Mouse (Mus musculus) liver, embryonic 14.5 days (tissue): Measurements from ENCODE around the gene Unc13c. TPM values are rescaled to one million over a fixed set of nuclear protein-coding genes. Genes with fewer than 3 reads are reported as not detected.

ENCODE experiments used
- ATAC-seq: fragments of 200-750 bp; cut with Nextera tagmentation; 2 replicates; pipeline ENCODE4 v1.8.0; 2017; ENCODE audit warnings: moderate number of reproducible peaks, mild to moderate bottlenecking, moderate library complexity; ENCODE audit not compliant: insufficient read depth
- DNase-seq, 3 experiments: peaks; one replicate each; pipeline ENCODE4 v3.0.0-alpha.2; 2012 to 2013; ENCODE audit warnings: low read depth in 3 of 3, low spot score in 3 of 3
- H3K27ac ChIP-seq: fragments of 300-500 bp; sonication (generic); 2 replicates; pipeline ENCODE4 v1.5.1; 2014; ENCODE audit warnings: moderate library complexity, mild to moderate bottlenecking, control low read depth, inconsistent platforms
- H3K27me3 ChIP-seq: fragments of 300-500 bp; sonication (generic); 2 replicates; pipeline ENCODE4 v1.6.1; 2014; ENCODE audit warnings: mild to moderate bottlenecking, low read length, moderate library complexity; ENCODE audit not compliant: control insufficient read depth, insufficient read depth
- H3K36me3 ChIP-seq: fragments of 300-500 bp; sonication (generic); replicated peaks from 2 replicates; pipeline ENCODE4 v1.6.1; 2014; ENCODE audit warnings: low read depth; ENCODE audit not compliant: control insufficient read depth, insufficient read depth
- H3K4me1 ChIP-seq, 2 experiments: fragments of 200-500 bp in 1 of 2; fragments of 300-500 bp in 1 of 2; sonication (generic) in 1 of 2; replicated peaks; 2 replicates each; pipeline ENCODE4 v1.6.1; 2012 to 2014; ENCODE audit warnings: antibody characterized with exemption in 1 of 2, inconsistent platforms in 1 of 2, low read length in 1 of 2; ENCODE audit not compliant: control insufficient read depth in 2 of 2, insufficient read depth in 2 of 2
- H3K4me2 ChIP-seq: fragments of 300-500 bp; sonication (generic); 2 replicates; pipeline ENCODE4 v1.6.1; 2014; ENCODE audit warnings: low read depth, mild to moderate bottlenecking, control low read depth, moderate library complexity
- H3K4me3 ChIP-seq, 2 experiments: fragments of 200-500 bp in 1 of 2; fragments of 300-500 bp in 1 of 2; sonication (generic) in 1 of 2; 2 replicates each; pipeline ENCODE4 v1.5.1; 2012 to 2014; ENCODE audit warnings: low read depth in 2 of 2, low read length in 2 of 2, mild to moderate bottlenecking in 2 of 2, control low read depth in 1 of 2, inconsistent platforms in 1 of 2, moderate library complexity in 1 of 2; ENCODE audit not compliant: insufficient read depth in 1 of 2
- H3K9ac ChIP-seq: fragments of 300-500 bp; sonication (generic); replicated peaks from 2 replicates; pipeline ENCODE4 v1.6.1; 2014; ENCODE audit warnings: mild to moderate bottlenecking, control low read depth, moderate library complexity
- H3K9me3 ChIP-seq: fragments of 300-500 bp; sonication (generic); 2 replicates; pipeline ENCODE4 v1.6.1; 2016; ENCODE audit warnings: low read length, mixed read lengths; ENCODE audit not compliant: control insufficient read depth
- CTCF ChIP-seq: IDR thresholded peaks from 2 replicates; pipeline ENCODE4 v1.5.1; 2016; ENCODE audit warnings: antibody characterized with exemption, low read depth, control low read depth
- EP300 ChIP-seq: IDR thresholded peaks from 2 replicates; pipeline ENCODE4 v1.6.1; 2016; ENCODE audit warnings: antibody characterized with exemption, low read depth
- WGBS: fragments of 180-500 bp; shearing (Covaris S2); extraction: QIAGEN DNeasy Blood & Tissue Kit; methylation state at CpG from one replicate; pipeline ENCODE4 v1.1.7; 2014; ENCODE audit not compliant: insufficient replicate concordance; 5-methylcytosine and 5-hydroxymethylcytosine counted together
- polyA plus RNA-seq, 2 experiments: library from polyadenylated mRNA; depleted of rRNA in 1 of 2; stranded (reverse) in 1 of 2; unstranded in 1 of 2; fragments of >200 nt; fragmentation: Nextera tagmentation in 1 of 2; extraction: Ambion mirVana in 1 of 2; gene quantifications; 2 replicates each; pipeline versions ENCODE4 v1.2.1 to v1.2.3; 2012 to 2014

The Unc13c gene
- polyA plus RNA-seq, 2 experiments = 0.01 to 0.03 TPM

- WGBS = 61% methylated on average over 2 of the region's 2 CpGs
- no peak for TF ChIP-seq CTCF
- TF ChIP-seq EP300 = no peak
- ATAC-seq = no peak
Observed at GRCm38 (mm10) chr9:73697103-73697502, 271.7 kb downstream of the Unc13c start.

GRCm38 (mm10) chr9:73681580-73681979 lies 287.2 kb downstream of the Unc13c start:
- Histone ChIP-seq H3K27ac (no peak overlapping the region), H3K9ac (no peak overlapping the region), H3K9me3 (no peaks in the 10 kb centered on the region), H3K4me2 (no peak overlapping the region), H3K27me3 (no peaks in the 10 kb centered on the region), H3K36me3 (no peaks in the 10 kb centered on the region), H3K4me1 (no peaks in the 10 kb centered on the region), H3K4me3 (no peak overlapping the region)
- TF ChIP-seq EP300 (no peak), CTCF (no peak)
- no peak for ATAC-seq
- no peak for DNase-seq
- 69% methylated on average over 2 of the region's 2 CpGs for WGBS

More at GRCm38 (mm10) chr9:73697103-73697502, 271.7 kb downstream of the Unc13c start:
- H3K4me1 ChIP-seq = no peaks in the 10 kb centered on the region
- H3K27ac ChIP-seq = no peak overlapping the region
- H3K27me3 ChIP-seq = no peaks in the 10 kb centered on the region
- no peak for DNase-seq
- no peaks in the 10 kb centered on the region for H3K9me3 ChIP-seq
- H3K4me2 ChIP-seq = no peak overlapping the region
- no peaks in the 10 kb centered on the region for H3K36me3 ChIP-seq
- no peak overlapping the region for H3K4me3 ChIP-seq
- H3K9ac ChIP-seq = no peak overlapping the region

- TF ChIP-seq EP300 (no peak), CTCF (no peak)
- Histone ChIP-seq H3K27me3 (no peaks in the 10 kb centered on the region), H3K27ac (no peak overlapping the region), H3K4me3 (no peak overlapping the region), H3K9ac (no peak overlapping the region), H3K9me3 (no peaks in the 10 kb centered on the region), H3K4me1 (no peaks in the 10 kb centered on the region), H3K4me2 (no peak overlapping the region), H3K36me3 (no peaks in the 10 kb centered on the region)
- WGBS = 66% methylated on average over 13 of the region's 13 CpGs
- DNase-seq = no peak
- ATAC-seq = no peak
Observed at GRCm38 (mm10) chr9:73680545-73681495, 287.9 kb downstream of the Unc13c start.

GRCm38 (mm10) chr9:73671656-73672212 lies 297.0 kb downstream of the Unc13c start:
- H3K27ac ChIP-seq = no peak overlapping the region
- TF ChIP-seq EP300 (no peak), CTCF (no peak)
- 70% methylated on average over 6 of the region's 6 CpGs for WGBS
- no peaks in the 10 kb centered on the region for H3K36me3 ChIP-seq
- no peak overlapping the region for H3K4me2 ChIP-seq
- H3K4me3 ChIP-seq = no peak overlapping the region
- H3K4me1 ChIP-seq = no peaks in the 10 kb centered on the region
- ATAC-seq = no peak
- H3K9me3 ChIP-seq = no peaks in the 10 kb centered on the region
- H3K27me3 ChIP-seq = no peaks in the 10 kb centered on the region
- no peak overlapping the region for H3K9ac ChIP-seq
- no peak for DNase-seq

GRCm38 (mm10) chr9:73670040-73670439 lies 298.7 kb downstream of the Unc13c start:
- WGBS = 59% methylated on average over 2 of the region's 2 CpGs
- no peaks in the 10 kb centered on the region for H3K27me3 ChIP-seq

More at GRCm38 (mm10) chr9:73670040-73670439, 298.7 kb downstream of the Unc13c start:
- no peak overlapping the region for H3K4me3 ChIP-seq
- no peak overlapping the region for H3K9ac ChIP-seq
- no peak overlapping the region for H3K4me2 ChIP-seq
- no peaks in the 10 kb centered on the region for H3K36me3 ChIP-seq
- no peaks in the 10 kb centered on the region for H3K4me1 ChIP-seq
- ATAC-seq (no peak), DNase-seq (no peak)
- TF ChIP-seq CTCF (no peak), EP300 (no peak)
- H3K27ac ChIP-seq = no peak overlapping the region
- H3K9me3 ChIP-seq = no peaks in the 10 kb centered on the region
